Mouse (Mus musculus): Measurements from ENCODE around the gene Tacc2.

DNA sequence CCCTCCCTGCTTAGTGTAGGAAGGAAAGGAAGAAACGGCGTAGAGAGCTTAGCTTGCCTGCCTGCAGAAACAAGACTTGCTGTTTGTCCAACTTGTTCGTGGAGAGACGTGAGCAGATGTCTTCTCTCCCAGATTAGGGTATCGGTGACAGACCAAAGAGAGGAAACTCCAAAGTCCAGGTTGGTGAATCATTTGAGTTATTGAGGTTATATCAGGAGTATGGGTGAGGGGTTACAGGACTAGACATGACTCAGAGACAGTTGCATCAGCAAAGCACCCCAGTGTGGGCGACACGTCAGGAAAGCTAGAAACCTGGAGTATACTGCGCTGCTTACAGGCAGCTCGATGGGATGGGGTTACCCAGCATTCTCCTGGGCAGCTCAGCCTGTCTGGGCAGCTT lies 88.1 kb downstream of the Tacc2 start:
- TF ChIP-seq EP300 (optimal IDR thresholded peaks at IDR 0.05) (no peak), CTCF (IDR thresholded peaks at IDR 0.05; ENCODE audit: low read depth) (no peak)

All from stomach, postnatal 0 days (tissue).